Mouse (Mus musculus) forebrain, embryonic 16.5 days (tissue): Measurements from ENCODE around the gene Mrpl55. TPM values are rescaled to one million over a fixed set of nuclear protein-coding genes. Genes with fewer than 3 reads are reported as not detected.
A peak's percentile ranks its signal among the peaks of the same experiment; 100 is the strongest.

ENCODE experiments used
- ATAC-seq: fragments of 200-750 bp; cut with Nextera tagmentation; 2 replicates; pipeline ENCODE4 v1.8.0; 2017; ENCODE audit warnings: mild to moderate bottlenecking, moderate library complexity
- H3K27ac ChIP-seq: fragments of 300-500 bp; sonication (generic); 2 replicates; pipeline ENCODE4 v1.5.1; 2014; ENCODE audit warnings: low read length, control low read depth
- H3K27me3 ChIP-seq: fragments of 300-500 bp; sonication (generic); replicated peaks from 2 replicates; pipeline ENCODE4 v1.6.1; 2014; ENCODE audit warnings: low read length; ENCODE audit not compliant: control insufficient read depth, insufficient read depth
- H3K36me3 ChIP-seq: fragments of 300-500 bp; sonication (generic); 2 replicates; pipeline ENCODE4 v1.6.1; 2014; ENCODE audit not compliant: control insufficient read depth, insufficient read depth
- H3K4me1 ChIP-seq: fragments of 300-500 bp; sonication (generic); replicated peaks from 2 replicates; pipeline ENCODE4 v1.6.1; 2014; ENCODE audit warnings: low read length; ENCODE audit not compliant: control insufficient read depth, insufficient read depth
- H3K4me2 ChIP-seq: fragments of 300-500 bp; sonication (generic); 2 replicates; pipeline ENCODE4 v1.6.1; 2014; ENCODE audit warnings: mild to moderate bottlenecking, low read length, control low read depth
- H3K4me3 ChIP-seq: fragments of 300-500 bp; sonication (generic); replicated peaks from 2 replicates; pipeline ENCODE4 v1.5.1; 2014; ENCODE audit warnings: mild to moderate bottlenecking, low read length, control low read depth
- H3K9ac ChIP-seq: fragments of 300-500 bp; sonication (generic); replicated peaks from 2 replicates; pipeline ENCODE4 v1.6.1; 2014; ENCODE audit warnings: low read depth, low read length, control low read depth
- H3K9me3 ChIP-seq: fragments of 300-500 bp; sonication (generic); 2 replicates; pipeline ENCODE4 v1.6.1; 2016; ENCODE audit warnings: low read length; ENCODE audit not compliant: control insufficient read depth
- WGBS: fragments of 180-500 bp; shearing (Covaris S2); extraction: QIAGEN DNeasy Blood & Tissue Kit; methylation state at CpG from one replicate; pipeline ENCODE4 v1.1.7; 2014; 5-methylcytosine and 5-hydroxymethylcytosine counted together
- polyA plus RNA-seq: library from polyadenylated mRNA; unstranded; fragments of >200 nt; fragmentation: Nextera tagmentation; extraction: Ambion mirVana; gene quantifications from 2 replicates; pipeline ENCODE4 v1.2.1, GENCODE M21; 2015

The Mrpl55 gene
- polyA plus RNA-seq, 1 experiment from 2014 or later, result 95.9 TPM

GRCm38 (mm10) chr11:59222306-59222705 lies 20.0 kb downstream of the Mrpl55 start:
- no peak overlapping the region for H3K4me2 ChIP-seq
- no peaks in the 10 kb centered on the region for H3K9me3 ChIP-seq
- peaks cover 2% of the 10 kb centered on the region; the same call in 1 of the 2 replicates for H3K36me3 ChIP-seq
- no peak overlapping the region for H3K27ac ChIP-seq
- peaks cover 25% of the 10 kb centered on the region for H3K4me1 ChIP-seq
- 89% methylated on average over 4 of the region's 4 CpGs for WGBS
- H3K9ac ChIP-seq, result no peak overlapping the region
- no peak overlapping the region for H3K4me3 ChIP-seq
- H3K27me3 ChIP-seq, result no peaks in the 10 kb centered on the region
- no peak for ATAC-seq

DNA sequence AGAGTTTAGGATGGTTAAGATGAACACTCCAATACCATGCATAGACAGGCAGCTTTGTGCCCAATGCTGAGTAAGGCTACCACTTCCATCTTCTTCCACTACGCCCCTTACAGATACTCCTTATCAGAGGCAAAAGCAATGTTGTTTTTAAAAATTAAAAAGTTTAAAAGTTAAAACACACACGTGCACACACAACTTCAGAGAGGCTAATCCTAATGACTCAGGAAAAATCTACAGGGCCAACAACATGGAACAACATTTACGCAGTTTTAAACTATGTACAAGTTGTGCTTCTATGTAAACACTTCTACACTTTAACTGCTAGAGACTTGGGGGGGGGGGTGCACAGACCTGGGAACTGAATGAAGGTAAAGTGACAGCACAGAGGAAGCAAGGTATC lies 21.7 kb downstream of the Mrpl55 start:
- Histone ChIP-seq H3K4me3 (no peak overlapping the region), H3K9ac (no peak overlapping the region), H3K36me3 (peaks cover 2% of the 10 kb centered on the region; the same call in 1 of the 2 replicates), H3K4me1 (peaks cover 29% of the 10 kb centered on the region), H3K9me3 (no peaks in the 10 kb centered on the region), H3K4me2 (no peak overlapping the region), H3K27me3 (no peaks in the 10 kb centered on the region), H3K27ac (no peak overlapping the region)
- 94% methylated on average over 3 of the region's 3 CpGs for WGBS
- ATAC-seq, result no peak

DNA sequence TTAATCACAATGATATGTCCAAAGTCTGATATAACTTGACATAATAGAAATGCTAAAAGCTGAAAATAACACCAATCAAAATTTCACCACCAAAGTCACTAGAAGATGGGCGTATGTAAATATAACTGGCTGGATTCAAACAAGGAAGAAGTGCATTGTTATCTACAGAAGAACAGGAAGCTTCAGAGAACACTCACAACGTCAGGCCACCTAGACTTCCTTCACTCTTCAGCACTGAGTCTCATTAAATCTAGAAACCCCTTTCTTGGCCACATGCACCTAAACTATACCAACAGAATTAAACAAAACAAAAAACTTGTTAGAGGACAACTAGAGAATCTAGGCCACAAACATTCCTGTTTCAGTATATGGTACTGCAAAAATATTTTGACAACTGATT lies 22.2 kb downstream of the Mrpl55 start:
- no peak for ATAC-seq
- Histone ChIP-seq H3K36me3 (peaks cover 2% of the 10 kb centered on the region; the same call in 1 of the 2 replicates), H3K9ac (no peak overlapping the region), H3K9me3 (no peaks in the 10 kb centered on the region), H3K4me2 (no peak overlapping the region), H3K27ac (no peak overlapping the region), H3K27me3 (no peaks in the 10 kb centered on the region), H3K4me3 (no peak overlapping the region), H3K4me1 (peaks cover 29% of the 10 kb centered on the region)
- 66% methylated on average over 2 of the region's 2 CpGs for WGBS

GRCm38 (mm10) chr11:59225167-59225566 lies 22.9 kb downstream of the Mrpl55 start:
- Histone ChIP-seq H3K27ac (no peak overlapping the region), H3K9ac (no peak overlapping the region; the same call in 1 of the 2 replicates), H3K27me3 (no peaks in the 10 kb centered on the region), H3K4me2 (no peak overlapping the region; the same call in 1 of the 2 replicates), H3K36me3 (peaks cover 2% of the 10 kb centered on the region; the same call in 1 of the 2 replicates), H3K4me3 (no peak overlapping the region), H3K9me3 (no peaks in the 10 kb centered on the region), H3K4me1 (peaks cover 29% of the 10 kb centered on the region)
- ATAC-seq, result no peak
- WGBS, result 86% methylated on average over 2 of the region's 2 CpGs

DNA sequence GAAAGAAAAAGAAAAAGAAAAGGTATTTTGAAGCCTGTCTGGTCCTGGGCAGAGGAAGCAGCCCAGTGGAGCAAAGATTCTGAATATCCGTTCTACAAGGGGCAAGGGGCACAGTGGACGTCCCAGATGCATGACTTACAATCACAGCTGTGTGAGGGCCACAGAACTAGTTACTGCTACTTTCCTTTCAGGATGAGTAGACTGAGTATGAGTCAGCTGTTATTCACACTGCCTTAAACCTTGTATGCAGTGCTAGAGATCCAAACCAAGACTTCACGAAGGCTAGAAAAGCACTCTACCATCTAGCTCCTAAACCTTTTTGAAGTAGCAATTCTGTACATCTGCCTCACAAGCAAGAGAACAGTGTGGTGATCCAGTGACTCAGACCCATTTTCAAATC lies 24.0 kb downstream of the Mrpl55 start:
- no peaks in the 10 kb centered on the region for H3K9me3 ChIP-seq
- peaks cover 29% of the 10 kb centered on the region for H3K4me1 ChIP-seq
- H3K27ac ChIP-seq, result no peak overlapping the region
- H3K4me2 ChIP-seq, result peak overlapping the region; percentile 68
- no peak for ATAC-seq
- WGBS, result 60% methylated on average over 3 of the region's 3 CpGs
- peak overlapping the region; percentile 97 for H3K9ac ChIP-seq
- no peaks in the 10 kb centered on the region for H3K36me3 ChIP-seq
- peak overlapping the region; percentile 100 for H3K4me3 ChIP-seq
- no peaks in the 10 kb centered on the region for H3K27me3 ChIP-seq

DNA sequence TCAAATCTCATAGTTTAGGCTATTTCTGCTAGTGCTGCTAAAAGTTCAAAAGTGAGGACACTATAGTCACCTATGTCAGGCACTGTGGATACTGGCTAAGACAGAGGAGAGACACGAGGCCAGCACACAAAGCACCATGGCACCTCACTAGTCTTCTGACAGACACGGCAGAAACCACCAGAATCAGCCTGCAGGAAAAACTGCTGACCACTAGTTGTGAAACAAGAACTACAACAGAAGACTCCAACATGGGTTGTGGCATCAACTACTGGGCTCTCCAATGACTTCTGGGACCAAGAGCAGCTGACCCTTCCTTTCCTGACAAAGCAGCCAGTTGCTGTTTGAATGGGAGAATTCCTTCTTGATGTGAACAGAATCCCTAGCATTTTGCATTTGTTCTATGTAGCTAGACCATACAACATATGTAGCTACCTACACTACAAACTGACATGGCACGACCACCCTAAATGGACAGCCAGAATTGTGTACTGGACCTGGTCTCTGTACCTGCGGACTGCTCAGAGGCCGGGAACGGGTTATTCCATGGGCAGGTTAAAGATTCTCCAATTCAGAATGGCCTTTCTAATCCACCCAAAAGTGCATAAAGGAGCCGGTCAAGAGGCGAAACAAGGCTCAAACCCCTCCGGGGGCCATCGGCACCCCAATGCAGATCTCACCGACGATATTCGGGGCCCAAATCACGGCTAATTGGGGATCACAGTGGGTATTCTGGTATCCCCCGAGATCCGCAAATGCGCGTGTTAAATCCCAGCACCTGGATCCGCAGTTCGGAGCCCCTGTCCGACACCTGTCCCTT lies 24.7 kb downstream of the Mrpl55 start:
- H3K9ac ChIP-seq, result peak overlapping the region; percentile 97
- H3K4me1 ChIP-seq, result peaks cover 29% of the 10 kb centered on the region
- no peak overlapping the region for H3K27ac ChIP-seq
- no peaks in the 10 kb centered on the region for H3K27me3 ChIP-seq
- ATAC-seq, result no peak
- 5% methylated on average over 21 of the region's 21 CpGs for WGBS
- H3K4me3 ChIP-seq, result peak overlapping the region; percentile 100
- peak overlapping the region; percentile 68 for H3K4me2 ChIP-seq
- no peaks in the 10 kb centered on the region for H3K36me3 ChIP-seq
- no peaks in the 10 kb centered on the region for H3K9me3 ChIP-seq

GRCm38 (mm10) chr11:59227604-59228121 lies 25.4 kb downstream of the Mrpl55 start:
- no peaks in the 10 kb centered on the region for H3K9me3 ChIP-seq
- peak overlapping the region; percentile 100 for H3K4me3 ChIP-seq
- no peaks in the 10 kb centered on the region for H3K27me3 ChIP-seq
- peak overlapping the region; percentile 93 for H3K27ac ChIP-seq
- peak overlapping the region; percentile 68 for H3K4me2 ChIP-seq
- no peaks in the 10 kb centered on the region for H3K36me3 ChIP-seq
- peaks cover 29% of the 10 kb centered on the region for H3K4me1 ChIP-seq
- H3K9ac ChIP-seq, result peak overlapping the region; percentile 97
- peak; percentile 67 for ATAC-seq
- under 1% methylated on average over 36 of the region's 51 CpGs for WGBS

DNA sequence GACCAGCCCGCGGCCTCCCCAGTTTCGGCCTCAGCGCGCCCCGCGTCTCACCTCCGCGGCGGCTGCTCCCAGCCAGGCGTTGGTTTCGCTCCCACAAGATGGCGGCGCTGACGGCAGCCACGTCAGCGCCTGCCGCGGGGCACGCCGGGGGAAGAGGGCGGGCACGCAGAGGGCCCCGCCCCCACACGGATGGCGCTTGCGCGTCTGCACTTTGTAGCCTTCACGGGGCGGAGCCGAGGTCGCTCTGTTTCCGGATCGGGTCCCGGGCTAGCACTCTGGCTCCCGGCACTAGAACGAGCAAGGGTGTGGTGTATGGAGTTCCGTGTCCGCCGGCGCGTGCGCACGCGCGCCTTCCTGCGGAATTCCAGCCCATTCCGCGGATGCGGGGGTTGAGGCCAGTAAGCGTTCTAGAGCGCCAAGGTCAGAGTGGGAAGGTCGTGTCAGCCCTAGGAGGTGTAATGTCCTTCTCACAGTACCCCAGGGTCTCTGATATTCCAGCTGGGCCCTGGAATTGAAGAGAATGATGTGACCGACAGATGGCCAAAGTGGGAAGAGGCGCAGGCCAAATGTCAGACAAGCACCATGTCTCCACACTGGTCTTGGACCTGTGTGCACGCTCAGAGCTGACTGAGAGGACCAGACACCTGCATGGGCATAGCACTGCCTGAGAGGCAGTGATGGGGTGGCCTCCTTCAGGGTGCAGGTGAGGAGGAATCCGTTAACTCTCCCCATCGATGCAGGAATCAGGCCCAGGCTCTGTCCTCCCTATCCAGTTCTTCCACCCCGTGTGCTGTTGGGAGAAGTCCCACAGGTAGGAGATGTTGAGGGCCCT lies 26.1 kb downstream of the Mrpl55 start, which contains the start of gene Arf1:
Gene Arf1 (minus strand): TSS at position 149 of the 832 bp plus-strand sequence.
- peak within 1 kb of the TSS; percentile 68 for H3K4me2 ChIP-seq
- peaks cover 29% of the 10 kb centered on the region for H3K4me1 ChIP-seq
- H3K36me3 ChIP-seq, result no peaks in the 10 kb centered on the region
- peak within 1 kb of the TSS; percentile 93 for H3K27ac ChIP-seq
- H3K9me3 ChIP-seq, result no peaks in the 10 kb centered on the region
- no peaks in the 10 kb centered on the region for H3K27me3 ChIP-seq
- H3K9ac ChIP-seq, result peak within 1 kb of the TSS; percentile 97
- ATAC-seq, result peak; percentile 97
- peak within 1 kb of the TSS; percentile 100 for H3K4me3 ChIP-seq
- 5% methylated on average over 58 of the region's 59 CpGs for WGBS
